Mouse (Mus musculus) MEL (cell line): Measurements from ENCODE around the gene Gpr18. TPM values are rescaled to one million over a fixed set of nuclear protein-coding genes. Genes with fewer than 3 reads are reported as not detected.

Source experiments
- DNase-seq: peaks from one replicate; pipeline ENCODE4 v3.0.0; 2011; ENCODE audit warnings: low read depth, low spot score
- H3K27ac ChIP-seq: 2 replicates; pipeline ENCODE4 v1.5.1; 2012; ENCODE audit warnings: low read depth, mild to moderate bottlenecking, control low read depth, low read length, moderate library complexity; ENCODE audit not compliant: control insufficient read depth
- H3K27me3 ChIP-seq, 2 experiments: fragments of 150-350 bp in 1 of 2; sonication (generic) in 1 of 2; 2 replicates each; pipeline ENCODE4 v1.6.1; 2012; ENCODE audit warnings: low read length in 2 of 2, mild to moderate bottlenecking in 2 of 2, improper control_type of control experiment in 1 of 2, moderate library complexity in 1 of 2; ENCODE audit not compliant: insufficient read depth in 2 of 2, control insufficient read depth in 1 of 2
- H3K36me3 ChIP-seq, 2 experiments: 2 replicates each; pipeline ENCODE4 v1.6.1; 2012 to 2014; ENCODE audit warnings: low read length in 2 of 2, improper control_type of control experiment in 1 of 2, inconsistent platforms in 1 of 2, mild to moderate bottlenecking in 1 of 2; ENCODE audit not compliant: insufficient read depth in 2 of 2, control insufficient read depth in 1 of 2
- H3K4me1 ChIP-seq, 2 experiments: fragments of 150-350 bp in 1 of 2; sonication (generic) in 1 of 2; 2 replicates each; pipeline ENCODE4 v1.6.1; 2012; ENCODE audit warnings: low read length in 2 of 2, improper control_type of control experiment in 1 of 2, mild to moderate bottlenecking in 1 of 2; ENCODE audit not compliant: insufficient read depth in 2 of 2, control insufficient read depth in 1 of 2
- H3K4me3 ChIP-seq, 2 experiments: fragments of 150-350 bp in 1 of 2; sonication (generic) in 1 of 2; 2 replicates each; pipeline ENCODE4 v1.5.1; 2012; ENCODE audit warnings: low read depth in 2 of 2, low read length in 2 of 2, mild to moderate bottlenecking in 2 of 2, moderate library complexity in 2 of 2, control low read depth in 1 of 2, improper control_type of control experiment in 1 of 2; ENCODE audit not compliant: control insufficient read depth in 1 of 2, insufficient read depth in 1 of 2
- H3K79me2 ChIP-seq: 2 replicates; pipeline ENCODE4 v1.6.1; 2012; ENCODE audit warnings: mild to moderate bottlenecking, low read length, moderate library complexity; ENCODE audit not compliant: control insufficient read depth, poor library complexity, insufficient read depth
- H3K9ac ChIP-seq: 2 replicates; pipeline ENCODE4 v1.6.1; 2012; ENCODE audit warnings: low read depth, mild to moderate bottlenecking, control low read depth, low read length, moderate library complexity; ENCODE audit not compliant: control insufficient read depth, poor library complexity, severe bottlenecking
- H3K9me3 ChIP-seq: fragments of 150-350 bp; sonication (generic); replicated peaks from 2 replicates; pipeline ENCODE4 v1.6.1; 2012; ENCODE audit warnings: mild to moderate bottlenecking, low read length, improper control_type of control experiment, moderate library complexity; ENCODE audit not compliant: insufficient read depth
- BHLHE40 ChIP-seq: IDR thresholded peaks from 2 replicates; pipeline ENCODE4 v1.6.1; 2012; ENCODE audit warnings: low read depth, mild to moderate bottlenecking, inconsistent platforms, low read length, improper control_type of control experiment, borderline replicate concordance
- CHD2 ChIP-seq: IDR thresholded peaks from 2 replicates; pipeline ENCODE4 v1.6.1; 2011; ENCODE audit warnings: low read length, improper control_type of control experiment
- EP300 ChIP-seq, 2 experiments: IDR thresholded peaks; 2 replicates each; pipeline ENCODE4 v1.6.1; 2011; ENCODE audit warnings: improper control_type of control experiment in 2 of 2, low read length in 2 of 2, low read depth in 1 of 2, mild to moderate bottlenecking in 1 of 2
- ETS1 ChIP-seq: IDR thresholded peaks from 2 replicates; pipeline ENCODE4 v1.6.1; 2012; ENCODE audit warnings: low read depth, mild to moderate bottlenecking, inconsistent platforms, low read length, improper control_type of control experiment, moderate library complexity
- JUND ChIP-seq: IDR thresholded peaks from 2 replicates; pipeline ENCODE4 v1.6.1; 2011; ENCODE audit warnings: low read depth, mild to moderate bottlenecking, improper control_type of control experiment, low read length
- KAT2A ChIP-seq: conservative IDR thresholded peaks from 2 replicates; pipeline ENCODE4 v1.6.1; 2012; ENCODE audit warnings: low read depth, low read length, improper control_type of control experiment, inconsistent platforms
- MAZ ChIP-seq: IDR thresholded peaks from 2 replicates; pipeline ENCODE4 v1.6.1; 2012; ENCODE audit warnings: low read depth, mild to moderate bottlenecking, inconsistent platforms, low read length, improper control_type of control experiment
- MEF2A ChIP-seq: IDR thresholded peaks from 2 replicates; pipeline ENCODE4 v1.6.1; 2014; ENCODE audit warnings: low read depth, mild to moderate bottlenecking, inconsistent platforms, low read length, improper control_type of control experiment; ENCODE audit not compliant: poor library complexity, insufficient replicate concordance, severe bottlenecking; ENCODE audit errors: extremely low read depth
- NRF1 ChIP-seq: IDR thresholded peaks from 2 replicates; pipeline ENCODE4 v1.6.1; 2014; ENCODE audit warnings: low read depth, mild to moderate bottlenecking, inconsistent platforms, low read length, improper control_type of control experiment, moderate library complexity; ENCODE audit not compliant: poor library complexity, insufficient read depth, severe bottlenecking
- POLR2AphosphoS2 ChIP-seq: IDR thresholded peaks from 2 replicates; pipeline ENCODE4 v1.6.1; 2011; ENCODE audit warnings: low read length, improper control_type of control experiment
- RAD21 ChIP-seq: IDR thresholded peaks from 2 replicates; pipeline ENCODE4 v1.6.1; 2011; ENCODE audit warnings: mild to moderate bottlenecking, low read depth, low read length, improper control_type of control experiment
- UBTF ChIP-seq: IDR thresholded peaks from 2 replicates; pipeline ENCODE4 v1.6.1; 2012; ENCODE audit warnings: low read depth, mild to moderate bottlenecking, inconsistent platforms, low read length, improper control_type of control experiment, moderate library complexity, borderline replicate concordance; ENCODE audit not compliant: insufficient read depth
- USF2 ChIP-seq, 2 experiments: IDR thresholded peaks; 2 replicates each; pipeline ENCODE4 v1.6.1; 2011 to 2012; ENCODE audit warnings: improper control_type of control experiment in 2 of 2, low read length in 2 of 2, borderline replicate concordance in 1 of 2, inconsistent platforms in 1 of 2, low read depth in 1 of 2, mild to moderate bottlenecking in 1 of 2; ENCODE audit not compliant: insufficient read depth in 1 of 2
- ZMIZ1 ChIP-seq: IDR thresholded peaks from 2 replicates; pipeline ENCODE4 v1.6.1; 2012; ENCODE audit warnings: low read depth, mild to moderate bottlenecking, inconsistent platforms, low read length, improper control_type of control experiment, moderate library complexity
- polyA plus RNA-seq, 2 experiments: library from polyadenylated mRNA; stranded (reverse) in 1 of 2; unstranded in 1 of 2; fragments of >175 nt in 1 of 2; fragments of >200 nt in 1 of 2; gene quantifications; 2 replicates each; pipeline versions ENCODE4 v1.2.1 to v1.2.4; 2012; ENCODE audit warnings: low replicate concordance in 2 of 2, low read depth in 1 of 2; ENCODE audit not compliant: insufficient read length in 2 of 2, insufficient read depth in 1 of 2, missing spikeins in 1 of 2
- total RNA-seq: library from RNA; depleted of rRNA; stranded (reverse); fragments of 300-350 nt; gene quantifications from 2 replicates; pipeline ENCODE4 v1.2.3, GENCODE M21; 2012

Gpr18 gene
- total and polyA plus RNA-seq, 3 experiments, result 0.06 to 0.15 TPM; not detected in 1

GRCm38 (mm10) chr14:121893747-121894146 lies 21.8 kb downstream of the Gpr18 start:
- H3K36me3 ChIP-seq, result peaks cover 0 to 3% of the 10 kb centered on the region in 2 experiments; a peak in 2 of 4 replicates
- H3K79me2 ChIP-seq, result peaks cover 4% of the 10 kb centered on the region
- no peaks in the 10 kb centered on the region for H3K9me3 ChIP-seq
- H3K27me3 ChIP-seq, result no peaks in the 10 kb centered on the region
- TF ChIP-seq JUND, result no peak
- no peak for TF ChIP-seq UBTF
- TF ChIP-seq MAZ, result no peak
- TF ChIP-seq ZMIZ1, result no peak
- no peak for TF ChIP-seq ETS1
- H3K4me1 ChIP-seq, result no peaks in the 10 kb centered on the region
- DNase-seq, result no peak
- H3K4me3 ChIP-seq, result no peak overlapping the region
- no peak overlapping the region for H3K9ac ChIP-seq
- no peak overlapping the region for H3K27ac ChIP-seq

- Histone ChIP-seq H3K4me3 (no peak overlapping the region), H3K79me2 (peaks cover 3% of the 10 kb centered on the region), H3K9ac (no peak overlapping the region), H3K27me3 (no peaks in the 10 kb centered on the region), H3K9me3 (no peaks in the 10 kb centered on the region), H3K27ac (no peak overlapping the region), H3K4me1 (no peaks in the 10 kb centered on the region), H3K36me3 (no peaks in the 10 kb centered on the region)
- no peak for DNase-seq
- no peak for TF ChIP-seq JUND
- no peak for TF ChIP-seq RAD21
- no peak for TF ChIP-seq EP300 (IDR thresholded peaks at IDR 0.05; ENCODE audit: low read depth in 1 of 2, low read length in 2 of 2)
- no peak for TF ChIP-seq USF2 (IDR thresholded peaks at IDR 0.05; ENCODE audit: borderline replicate concordance in 1 of 2, insufficient read depth in 1 of 2, low read depth in 1 of 2, low read length in 2 of 2)
- TF ChIP-seq KAT2A, result no peak
- no peak for TF ChIP-seq MEF2A
- TF ChIP-seq CHD2, result no peak
- no peak for TF ChIP-seq POLR2AphosphoS2
- TF ChIP-seq BHLHE40, result no peak
These were observed 31.3 kb downstream of the Gpr18 start for GRCm38 (mm10) chr14:121884150-121884797.

GRCm38 (mm10) chr14:121881211-121881610 lies 34.4 kb downstream of the Gpr18 start:
- H3K27me3 ChIP-seq, result no peaks in the 10 kb centered on the region
- no peak for DNase-seq
- peaks cover 0 to 6% of the 10 kb centered on the region in 2 experiments; a peak in 2 of 4 replicates for H3K36me3 ChIP-seq
- H3K4me3 ChIP-seq, result no peak overlapping the region
- no peak overlapping the region for H3K9ac ChIP-seq
- peaks cover 0 to 3% of the 10 kb centered on the region in 2 experiments; a peak in 2 of 4 replicates for H3K4me1 ChIP-seq
- TF ChIP-seq NRF1 (no peak), KAT2A (no peak)
- no peaks in the 10 kb centered on the region for H3K9me3 ChIP-seq
- H3K27ac ChIP-seq, result no peak overlapping the region
- peaks cover 15% of the 10 kb centered on the region for H3K79me2 ChIP-seq
